Mouse (Mus musculus) intestine, embryonic 16.5 days (tissue): Measurements from ENCODE around the gene Ccdc151. TPM values are rescaled to one million over a fixed set of nuclear protein-coding genes. Genes with fewer than 3 reads are reported as not detected.

Source experiments
- ATAC-seq: fragments of 200-750 bp; cut with Nextera tagmentation; 2 replicates; pipeline ENCODE4 v1.8.0; 2017; ENCODE audit warnings: moderate TSS enrichment, moderate library complexity
- H3K27ac ChIP-seq: fragments of 300-500 bp; sonication (generic); 2 replicates; pipeline ENCODE4 v1.5.1; 2014; ENCODE audit warnings: mild to moderate bottlenecking, low read length
- H3K27me3 ChIP-seq: fragments of 300-500 bp; sonication (generic); replicated peaks from 2 replicates; pipeline ENCODE4 v1.6.1; 2014; ENCODE audit warnings: low read length, control low read depth, mixed read lengths; ENCODE audit not compliant: control insufficient read depth, insufficient read depth
- H3K36me3 ChIP-seq: fragments of 300-500 bp; sonication (generic); 2 replicates; pipeline ENCODE4 v1.6.1; 2014; ENCODE audit warnings: low read length, control low read depth; ENCODE audit not compliant: control insufficient read depth, insufficient read depth
- H3K4me1 ChIP-seq: fragments of 300-500 bp; sonication (generic); 2 replicates; pipeline ENCODE4 v1.6.1; 2014; ENCODE audit warnings: low read length, control low read depth, mixed read lengths; ENCODE audit not compliant: control insufficient read depth, insufficient read depth
- H3K4me2 ChIP-seq: fragments of 300-500 bp; sonication (generic); 2 replicates; pipeline ENCODE4 v1.6.1; 2014; ENCODE audit warnings: low read depth, low read length, control low read depth
- H3K4me3 ChIP-seq: fragments of 300-500 bp; sonication (generic); 2 replicates; pipeline ENCODE4 v1.5.1; 2014; ENCODE audit warnings: mild to moderate bottlenecking, low read length
- H3K9ac ChIP-seq: fragments of 300-500 bp; sonication (generic); 2 replicates; pipeline ENCODE4 v1.6.1; 2014; ENCODE audit warnings: low read depth, low read length
- H3K9me3 ChIP-seq: fragments of 300-500 bp; sonication (generic); 2 replicates; pipeline ENCODE4 v1.6.1; 2016; ENCODE audit warnings: low read length, control low read depth; ENCODE audit not compliant: control insufficient read depth
- WGBS: fragments of 180-500 bp; shearing (Covaris S2); extraction: QIAGEN DNeasy Blood & Tissue Kit; methylation state at CpG from one replicate; pipeline ENCODE4 v1.1.7; 2014; 5-methylcytosine and 5-hydroxymethylcytosine counted together
- polyA plus RNA-seq: library from polyadenylated mRNA; unstranded; fragments of >200 nt; fragmentation: Nextera tagmentation; extraction: Ambion mirVana; gene quantifications from 2 replicates; pipeline ENCODE4 v1.2.1, GENCODE M21; 2015

Ccdc151 gene
- polyA plus RNA-seq, 1 experiment from 2014 or later = 0.28 TPM

GRCm38 (mm10) chr9:22004546-22004945 is 2.1 kb upstream of the Ccdc151 start:
- H3K9me3 ChIP-seq = no peaks in the 10 kb centered on the region
- 81% methylated on average over 12 of the region's 12 CpGs for WGBS
- H3K4me3 ChIP-seq = no peak overlapping the region
- H3K27me3 ChIP-seq = no peaks in the 10 kb centered on the region
- 0 out of 2 replicates have a peak overlapping the region, but pooled peaks have one; percentile 84 for H3K4me2 ChIP-seq
- H3K27ac ChIP-seq = no peak overlapping the region
- H3K9ac ChIP-seq = no peak overlapping the region
- H3K4me1 ChIP-seq = peaks cover 18% of the 10 kb centered on the region
- peaks cover 6% of the 10 kb centered on the region; the same call in 1 of the 2 replicates for H3K36me3 ChIP-seq
- ATAC-seq = no peak

GRCm38 (mm10) chr9:22003163-22003554 is 725 bp upstream of the Ccdc151 start:
- peak; percentile 26 for ATAC-seq
- peak overlapping the region; percentile 72 for H3K4me3 ChIP-seq
- peak overlapping the region; percentile 73 for H3K9ac ChIP-seq
- peaks cover 18% of the 10 kb centered on the region for H3K4me1 ChIP-seq
- under 1% methylated on average over 18 of the region's 18 CpGs for WGBS
- H3K9me3 ChIP-seq = no peaks in the 10 kb centered on the region
- peak overlapping the region; percentile 73 for H3K27ac ChIP-seq
- H3K4me2 ChIP-seq = peak overlapping the region; percentile 84
- H3K27me3 ChIP-seq = no peaks in the 10 kb centered on the region
- 0 out of 2 replicates have a peak, but pooled peaks cover 3% of the 10 kb centered on the region for H3K36me3 ChIP-seq

GRCm38 (mm10) chr9:22001633-22002032 is 801 bp downstream of the Ccdc151 start:
- Histone ChIP-seq H3K27ac (no peak overlapping the region), H3K4me3 (no peak overlapping the region), H3K36me3 (0 out of 2 replicates have a peak, but pooled peaks cover 3% of the 10 kb centered on the region), H3K27me3 (no peaks in the 10 kb centered on the region), H3K9ac (no peak overlapping the region), H3K9me3 (no peaks in the 10 kb centered on the region), H3K4me1 (peaks cover 18% of the 10 kb centered on the region), H3K4me2 (no peak overlapping the region)
- ATAC-seq = no peak
- WGBS = 81% methylated on average over 4 of the region's 4 CpGs

- Histone ChIP-seq H3K36me3 (0 out of 2 replicates have a peak, but pooled peaks cover 3% of the 10 kb centered on the region), H3K9me3 (no peaks in the 10 kb centered on the region), H3K4me1 (peaks cover 18% of the 10 kb centered on the region), H3K27me3 (no peaks in the 10 kb centered on the region), H3K9ac (no peak overlapping the region), H3K4me2 (no peak overlapping the region), H3K27ac (no peak overlapping the region), H3K4me3 (no peak overlapping the region)
- WGBS = 89% methylated on average over 6 of the region's 6 CpGs
- ATAC-seq = no peak
These were observed 2.1 kb downstream of the Ccdc151 start for GRCm38 (mm10) chr9:22000296-22000695.

- 88% methylated on average over 3 of the region's 3 CpGs for WGBS
- Histone ChIP-seq H3K4me3 (no peak overlapping the region), H3K27me3 (peaks cover 16% of the 10 kb centered on the region), H3K4me2 (no peak overlapping the region), H3K9me3 (no peaks in the 10 kb centered on the region), H3K27ac (no peak overlapping the region), H3K9ac (no peak overlapping the region), H3K36me3 (no peaks in the 10 kb centered on the region), H3K4me1 (no peaks in the 10 kb centered on the region)
- no peak for ATAC-seq
These were observed 6.1 kb downstream of the Ccdc151 start for GRCm38 (mm10) chr9:21996178-21996867.

GRCm38 (mm10) chr9:21992227-21992626 is 10.2 kb downstream of the Ccdc151 start:
- 71% methylated on average over 4 of the region's 4 CpGs for WGBS
- Histone ChIP-seq H3K4me1 (peaks cover 26% of the 10 kb centered on the region), H3K27me3 (peaks cover 56% of the 10 kb centered on the region)

GRCm38 (mm10) chr9:21989230-21990110 is 13.0 kb downstream of the Ccdc151 start, which contains the start of gene Rgl3:
Gene Rgl3, minus strand, starts transcription at chr9:21989446.
- under 1% methylated on average over 42 of the region's 42 CpGs for WGBS
- Histone ChIP-seq H3K4me2 (peak within 1 kb of the TSS; percentile 68), H3K9ac (peak within 1 kb of the TSS; percentile 63), H3K4me3 (peak within 1 kb of the TSS; percentile 54), H3K4me1 (peaks cover 26% of the 10 kb centered on the region), H3K36me3 (no peaks in the 10 kb centered on the region), H3K9me3 (no peaks in the 10 kb centered on the region), H3K27me3 (peaks cover 63% of the 10 kb centered on the region), H3K27ac (no peak within 1 kb of the TSS)
- ATAC-seq = peak; percentile 45

More at GRCm38 (mm10) chr9:21992227-21992626, 10.2 kb downstream of the Ccdc151 start:
- Histone ChIP-seq H3K27ac (no peak overlapping the region), H3K9me3 (no peaks in the 10 kb centered on the region), H3K4me3 (no peak overlapping the region), H3K36me3 (no peaks in the 10 kb centered on the region), H3K4me2 (no peak overlapping the region), H3K9ac (no peak overlapping the region)
- ATAC-seq = no peak

GRCm38 (mm10) chr9:21988421-21989101 is 13.9 kb downstream of the Ccdc151 start:
- Histone ChIP-seq H3K9ac (peak overlapping the region; percentile 63), H3K4me1 (peaks cover 26% of the 10 kb centered on the region), H3K36me3 (no peaks in the 10 kb centered on the region), H3K4me2 (peak overlapping the region; percentile 68), H3K27me3 (peaks cover 63% of the 10 kb centered on the region), H3K9me3 (no peaks in the 10 kb centered on the region), H3K27ac (no peak overlapping the region), H3K4me3 (peak overlapping the region; percentile 54)
- peak; percentile 55 for ATAC-seq
- WGBS = 1% methylated on average over 32 of the region's 32 CpGs
